Mouse (Mus musculus) embryonic facial prominence, embryonic 11.5 days (tissue): ENCODE measurements around the gene Sh2d6. TPM values are rescaled to one million over a fixed set of nuclear protein-coding genes. Genes with fewer than 3 reads are reported as not detected.

Experiments used
- ATAC-seq: fragments of 200-750 bp; cut with Nextera tagmentation; replicated peaks from 2 replicates; pipeline ENCODE4 v1.8.0; 2017; ENCODE audit warnings: low read depth; ENCODE audit not compliant: insufficient number of reproducible peaks, low FRiP score, low TSS enrichment
- DNase-seq: peaks from one replicate; pipeline ENCODE4 v3.0.0-alpha.2; 2015; ENCODE audit warnings: low spot score
- H3K27ac ChIP-seq: fragments of 300-500 bp; sonication (generic); replicated peaks from 2 replicates; pipeline ENCODE4 v1.5.1; 2014; ENCODE audit warnings: mild to moderate bottlenecking, low read depth, low read length, control low read depth
- H3K27me3 ChIP-seq: fragments of 300-500 bp; sonication (generic); 2 replicates; pipeline ENCODE4 v1.6.1; 2014; ENCODE audit warnings: mild to moderate bottlenecking, low read length, moderate library complexity, mixed read lengths; ENCODE audit not compliant: control insufficient read depth, insufficient read depth
- H3K36me3 ChIP-seq: fragments of 300-500 bp; sonication (generic); replicated peaks from 2 replicates; pipeline ENCODE4 v1.6.1; 2014; ENCODE audit warnings: low read depth, mild to moderate bottlenecking, low read length, moderate library complexity, mixed read lengths; ENCODE audit not compliant: control insufficient read depth, insufficient read depth
- H3K4me1 ChIP-seq: fragments of 300-500 bp; sonication (generic); 2 replicates; pipeline ENCODE4 v1.6.1; 2014; ENCODE audit warnings: low read length, mixed read lengths; ENCODE audit not compliant: control insufficient read depth, insufficient read depth
- H3K4me2 ChIP-seq: fragments of 300-500 bp; sonication (generic); 2 replicates; pipeline ENCODE4 v1.6.1; 2014; ENCODE audit warnings: low read depth, mild to moderate bottlenecking, control low read depth, low read length, moderate library complexity
- H3K4me3 ChIP-seq: fragments of 300-500 bp; sonication (generic); 2 replicates; pipeline ENCODE4 v1.5.1; 2014; ENCODE audit warnings: low read depth, low read length, control low read depth
- H3K9ac ChIP-seq: fragments of 300-500 bp; sonication (generic); replicated peaks from 2 replicates; pipeline ENCODE4 v1.6.1; 2014; ENCODE audit warnings: mild to moderate bottlenecking, control low read depth, low read length
- H3K9me3 ChIP-seq: fragments of 300-500 bp; sonication (generic); replicated peaks from 2 replicates; pipeline ENCODE4 v1.6.1; 2016; ENCODE audit warnings: mild to moderate bottlenecking, low read length, inconsistent platforms, mixed read lengths; ENCODE audit not compliant: control insufficient read depth
- WGBS: fragments of 180-500 bp; shearing (Covaris S2); extraction: QIAGEN DNeasy Blood & Tissue Kit; methylation state at CpG from one replicate; pipeline ENCODE4 v1.1.7; 2014; 5-methylcytosine and 5-hydroxymethylcytosine counted together
- polyA plus RNA-seq: library from polyadenylated mRNA; unstranded; fragments of >200 nt; fragmentation: Nextera tagmentation; extraction: Ambion mirVana; gene quantifications from 2 replicates; pipeline ENCODE4 v1.2.1, GENCODE M21; 2014

Gene Sh2d6
- polyA plus RNA-seq = not detected in 2 replicates

DNA sequence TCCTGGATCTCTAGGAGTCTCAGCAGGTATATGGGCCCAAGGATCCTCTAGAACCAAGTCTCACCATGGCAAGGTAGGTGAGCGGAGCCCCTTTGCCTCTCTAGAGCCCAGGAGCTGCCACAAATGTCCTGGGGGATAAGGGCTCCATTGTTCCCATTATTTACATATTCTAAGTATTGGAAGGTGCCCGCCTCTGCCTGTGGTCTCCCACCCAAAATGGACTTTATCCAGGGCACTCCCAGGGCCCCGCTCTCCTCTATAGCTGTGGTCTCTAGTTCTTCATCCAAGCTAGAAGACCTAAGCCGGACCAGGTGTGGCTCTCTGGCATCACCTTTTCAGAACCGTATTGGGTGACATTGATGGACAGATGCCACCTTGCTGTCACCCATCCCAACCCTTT, at the start of gene Sh2d6:
Gene Sh2d6, minus strand, starts transcription at position 101 of the 400 bp plus-strand sequence.
- H3K27ac ChIP-seq = no peak within 1 kb of the TSS
- DNase-seq (no peak), ATAC-seq (no peak)
- no peaks in the 10 kb centered on the region for H3K9me3 ChIP-seq
- WGBS = 89% methylated on average over 5 of the region's 5 CpGs
- H3K36me3 ChIP-seq = no peaks in the 10 kb centered on the region
- no peak within 1 kb of the TSS for H3K9ac ChIP-seq
- H3K4me3 ChIP-seq = no peak within 1 kb of the TSS
- no peak within 1 kb of the TSS for H3K4me2 ChIP-seq
- no peaks in the 10 kb centered on the region for H3K27me3 ChIP-seq
- H3K4me1 ChIP-seq = peaks cover 5% of the 10 kb centered on the region; the same call in 1 of the 2 replicates

DNA sequence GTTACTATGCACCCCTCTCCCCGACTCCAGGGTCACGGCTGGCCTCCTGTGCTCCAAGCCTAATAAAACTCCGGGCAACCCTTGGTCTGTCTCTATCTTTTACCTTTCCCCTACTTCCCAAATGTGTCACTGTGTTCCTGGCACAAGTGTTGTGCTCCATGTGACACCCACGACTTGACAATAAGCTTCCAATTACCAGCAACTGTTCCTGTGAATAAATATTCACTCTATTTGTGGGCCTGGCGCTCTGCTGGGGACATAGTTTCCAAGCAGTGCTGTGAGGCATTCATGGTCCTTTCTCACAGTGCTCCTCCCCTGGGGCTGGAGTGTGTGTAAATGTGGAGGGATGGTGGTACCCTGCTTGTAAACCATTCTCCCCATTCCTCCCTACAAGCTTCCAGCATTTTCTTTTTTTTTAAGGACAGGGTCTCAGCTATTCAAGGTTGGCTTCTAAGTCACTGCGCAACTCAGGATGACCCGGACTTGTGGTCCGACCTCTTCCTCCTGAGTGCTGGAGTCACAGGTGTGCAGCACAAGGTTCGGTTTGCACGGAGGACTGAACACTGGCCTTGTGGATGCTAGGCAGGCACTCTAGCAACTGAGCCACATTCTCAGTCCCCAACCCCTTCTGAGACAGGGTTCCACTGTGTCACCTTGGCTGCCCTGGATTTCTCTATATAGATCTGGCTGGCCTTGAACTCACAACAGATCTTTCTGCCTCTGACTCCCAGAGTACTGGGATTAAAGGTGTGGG, 49.3 kb upstream of the Sh2d6 start:
- ATAC-seq (no peak), DNase-seq (no peak)
- H3K36me3 ChIP-seq = no peaks in the 10 kb centered on the region
- H3K27me3 ChIP-seq = no peaks in the 10 kb centered on the region
- WGBS = 88% methylated on average over 10 of the region's 10 CpGs
- H3K4me1 ChIP-seq = no peaks in the 10 kb centered on the region
- no peak overlapping the region for H3K9ac ChIP-seq
- H3K4me3 ChIP-seq = no peak overlapping the region
- H3K4me2 ChIP-seq = no peak overlapping the region
- no peaks in the 10 kb centered on the region for H3K9me3 ChIP-seq
- no peak overlapping the region for H3K27ac ChIP-seq

DNA sequence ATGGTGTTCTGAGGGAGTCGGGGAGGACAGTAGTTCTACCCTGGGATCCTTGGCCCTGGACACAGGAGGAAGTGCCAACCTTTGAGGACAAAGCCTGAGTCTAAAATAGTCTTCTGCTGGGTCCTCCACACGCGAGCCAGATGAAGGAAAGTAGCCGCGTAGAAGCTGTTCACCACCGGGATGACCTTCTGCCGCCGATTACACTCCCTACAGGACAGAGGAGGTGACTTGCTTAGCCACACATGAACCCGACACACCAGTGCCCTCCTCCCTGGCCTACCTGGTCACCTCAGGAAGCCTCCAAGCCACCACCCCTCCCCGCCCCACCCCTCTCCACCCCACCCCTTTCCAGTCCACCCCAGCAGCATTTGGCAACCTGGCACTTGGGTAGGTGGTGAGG, 47.2 kb upstream of the Sh2d6 start:
- Histone ChIP-seq H3K4me1 (no peaks in the 10 kb centered on the region), H3K4me3 (no peak overlapping the region), H3K27ac (no peak overlapping the region), H3K36me3 (no peaks in the 10 kb centered on the region), H3K4me2 (no peak overlapping the region), H3K27me3 (no peaks in the 10 kb centered on the region), H3K9me3 (no peaks in the 10 kb centered on the region), H3K9ac (no peak overlapping the region)
- 93% methylated on average over 10 of the region's 10 CpGs for WGBS
- DNase-seq = no peak
- ATAC-seq = no peak

DNA sequence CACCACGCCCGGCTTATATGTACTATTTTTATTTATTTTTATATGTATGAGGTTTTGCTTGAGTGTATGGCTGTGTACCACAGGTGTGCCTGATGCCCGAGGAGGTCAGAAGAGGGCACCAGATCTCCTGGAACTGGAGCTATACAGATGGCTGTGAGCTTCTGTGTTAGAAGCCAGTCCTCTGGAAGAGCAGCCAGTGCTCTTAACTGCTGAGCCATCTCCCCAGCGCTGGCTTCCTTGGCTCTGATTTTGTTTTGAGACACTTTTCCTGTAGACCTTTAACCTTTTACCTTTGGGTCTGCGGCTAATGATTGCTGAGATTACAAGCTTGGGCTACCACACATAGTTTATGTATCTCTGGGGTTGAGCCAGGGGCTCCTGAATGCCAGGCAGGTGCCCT, 46.0 kb upstream of the Sh2d6 start:
- H3K27ac ChIP-seq = no peak overlapping the region
- no peak overlapping the region for H3K4me2 ChIP-seq
- no peaks in the 10 kb centered on the region for H3K9me3 ChIP-seq
- no peak for ATAC-seq
- no peak overlapping the region for H3K4me3 ChIP-seq
- H3K36me3 ChIP-seq = no peaks in the 10 kb centered on the region
- no peak overlapping the region for H3K9ac ChIP-seq
- WGBS = 77% methylated on average over 5 of the region's 5 CpGs
- DNase-seq = no peak
- no peaks in the 10 kb centered on the region for H3K4me1 ChIP-seq
- no peaks in the 10 kb centered on the region for H3K27me3 ChIP-seq

DNA sequence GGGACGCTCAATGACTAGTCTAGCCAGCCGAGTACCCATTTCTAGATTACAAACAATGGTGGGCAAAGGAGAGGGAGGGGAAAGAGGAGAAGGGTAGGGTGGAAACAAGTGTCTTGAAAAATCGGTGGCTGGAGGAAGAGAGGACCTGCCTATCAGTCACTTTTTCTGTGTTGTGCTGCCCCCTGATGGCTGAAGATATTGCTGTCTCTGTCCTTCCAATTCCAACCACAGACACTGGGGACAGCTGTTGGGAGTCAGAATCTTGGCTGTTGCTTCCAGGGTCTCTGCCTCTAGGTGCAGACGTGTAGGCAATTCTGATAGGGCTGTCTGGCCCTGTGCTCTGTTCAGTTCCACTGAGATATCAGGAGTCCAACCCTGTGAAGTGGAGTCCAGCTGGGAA, 44.5 kb upstream of the Sh2d6 start:
- Histone ChIP-seq H3K36me3 (no peaks in the 10 kb centered on the region), H3K4me2 (no peak overlapping the region), H3K4me1 (no peaks in the 10 kb centered on the region), H3K9ac (no peak overlapping the region), H3K9me3 (no peaks in the 10 kb centered on the region), H3K27me3 (no peaks in the 10 kb centered on the region), H3K27ac (no peak overlapping the region), H3K4me3 (no peak overlapping the region)
- DNase-seq (peak; percentile 87), ATAC-seq (peak; percentile 70)
- 3% methylated on average over 4 of the region's 4 CpGs for WGBS

DNA sequence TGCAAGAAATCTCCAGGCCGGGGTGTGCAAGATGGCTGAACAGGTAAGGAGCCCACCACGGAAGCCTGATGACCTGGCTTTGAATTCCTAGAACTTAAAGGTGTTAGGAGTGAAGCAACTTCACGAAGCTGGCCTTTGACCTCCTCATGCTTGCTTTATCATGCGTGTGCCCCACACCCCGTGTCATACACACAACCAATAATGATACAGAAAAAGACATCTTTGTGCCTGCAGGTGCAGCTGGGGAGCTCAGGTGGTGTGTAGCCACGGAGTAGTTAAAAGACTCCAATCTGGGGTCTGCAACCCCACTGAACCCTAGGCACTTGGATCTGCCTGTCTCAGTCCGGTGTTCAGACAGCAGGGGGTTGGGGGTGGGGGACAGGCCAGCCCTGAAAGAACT, 44.0 kb upstream of the Sh2d6 start:
- no peaks in the 10 kb centered on the region for H3K27me3 ChIP-seq
- H3K4me3 ChIP-seq = no peak overlapping the region
- H3K4me1 ChIP-seq = no peaks in the 10 kb centered on the region
- ATAC-seq (0 out of 2 replicates have a peak, but pooled peaks have one; percentile 1), DNase-seq (no peak)
- H3K9ac ChIP-seq = no peak overlapping the region
- H3K4me2 ChIP-seq = no peak overlapping the region
- H3K9me3 ChIP-seq = no peaks in the 10 kb centered on the region
- H3K36me3 ChIP-seq = no peaks in the 10 kb centered on the region
- WGBS = 73% methylated on average over 7 of the region's 7 CpGs
- H3K27ac ChIP-seq = no peak overlapping the region

DNA sequence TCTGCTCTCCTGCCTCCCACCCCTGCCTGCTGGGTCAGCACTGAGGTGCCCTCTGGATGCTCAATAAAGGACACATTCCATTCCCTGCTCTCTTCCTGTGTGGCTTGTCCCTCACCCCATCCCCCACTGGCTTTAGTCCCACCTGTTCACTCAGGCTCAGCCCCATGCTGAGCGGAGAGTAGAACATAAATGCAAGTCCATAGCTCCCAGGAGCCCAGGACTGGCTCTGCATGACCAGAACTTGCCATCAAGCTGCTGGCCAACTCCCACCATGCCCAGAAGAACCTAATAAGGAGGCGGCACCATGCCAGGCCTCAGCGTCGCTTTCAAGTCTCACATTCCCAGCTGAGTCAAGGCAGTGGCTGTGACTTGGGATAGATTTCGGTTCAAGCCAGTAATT, 41.4 kb upstream of the Sh2d6 start:
- Histone ChIP-seq H3K27me3 (no peaks in the 10 kb centered on the region), H3K9ac (no peak overlapping the region), H3K4me2 (no peak overlapping the region), H3K27ac (no peak overlapping the region), H3K4me1 (no peaks in the 10 kb centered on the region), H3K36me3 (no peaks in the 10 kb centered on the region), H3K4me3 (no peak overlapping the region), H3K9me3 (no peaks in the 10 kb centered on the region)
- no peak for ATAC-seq
- WGBS = 55% methylated on average over 5 of the region's 5 CpGs
- no peak for DNase-seq

DNA sequence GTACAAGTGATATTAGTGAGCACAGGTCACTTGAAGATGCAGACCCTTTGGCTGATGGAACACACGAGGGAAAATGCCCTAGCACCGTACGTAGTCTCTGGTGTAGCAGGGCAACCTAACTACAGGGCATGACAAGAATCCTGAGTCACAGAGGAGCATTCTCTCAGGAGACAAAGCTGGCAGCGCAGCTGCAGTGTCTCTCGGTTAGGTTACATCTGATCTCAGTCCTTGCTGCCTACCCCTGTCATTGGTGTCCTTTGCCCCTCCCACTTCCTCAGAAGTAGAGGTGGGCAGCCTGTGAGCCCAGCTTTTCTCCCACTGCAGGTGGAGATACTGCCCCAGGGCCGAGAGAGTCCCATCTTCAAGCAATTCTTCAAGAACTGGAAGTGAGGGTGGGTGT, 41.0 kb upstream of the Sh2d6 start:
- no peak for ATAC-seq
- Histone ChIP-seq H3K4me1 (no peaks in the 10 kb centered on the region), H3K27ac (no peak overlapping the region), H3K36me3 (no peaks in the 10 kb centered on the region), H3K4me3 (no peak overlapping the region), H3K27me3 (no peaks in the 10 kb centered on the region), H3K9me3 (no peaks in the 10 kb centered on the region), H3K4me2 (no peak overlapping the region), H3K9ac (no peak overlapping the region)
- peak; percentile 9 for DNase-seq
- WGBS = 46% methylated on average over 6 of the region's 6 CpGs
